Mouse (Mus musculus) embryonic stem cell, embryonic (primary cell): ENCODE measurements around the gene Coa7.

ENCODE experiments used
- CTCF ChIA-PET, 4 experiments: fragments of 300-600 bp in 2 of 4; fragments of 350-600 bp in 2 of 4; sonication (Branson Sonifier 250); formaldehyde crosslinking; loops; one replicate each; lab custom pipeline; 2022; ENCODE audit warnings: inconsistent platforms in 2 of 4; lab: Charles Lee
- POLR2A ChIA-PET, 4 experiments: fragments of 300-600 bp in 2 of 4; fragments of 350-600 bp in 2 of 4; sonication (Branson Sonifier 250); formaldehyde crosslinking; loops; one replicate each; lab custom pipeline; 2022; ENCODE audit warnings: antibody characterized with exemption in 4 of 4, inconsistent platforms in 1 of 4; lab: Charles Lee

Gene Coa7

GRCm38 (mm10) chr4:108357458-108357857 is 29.5 kb downstream of the Coa7 start:
- CTCF ChIA-PET, result no interaction called here

GRCm38 (mm10) chr4:108358498-108358897 is 30.6 kb downstream of the Coa7 start:
- CTCF ChIA-PET, result interaction anchor here in 2 of 4 experiments (0.6 to 1.2 kb wide), 2 partner anchors 8 to 48 kb away, joined by 3 read pairs; partner anchors contain the start of gene Gpx7 (in 1 of the 2)

More at GRCm38 (mm10) chr4:108357458-108357857, 29.5 kb downstream of the Coa7 start:
- POLR2A ChIA-PET, result interaction anchor here in 3 of 4 experiments (0.6 to 8.0 kb wide), 9 partner anchors 9 to 101 kb away, joined by 3 to 75 read pairs (median 6); partner anchors contain the start of gene Shisal2a (in 1 of the 3)

GRCm38 (mm10) chr4:108360136-108361055 is 32.5 kb downstream of the Coa7 start:
- CTCF ChIA-PET, result interaction anchor here in 1 of 4 experiments (1.9 kb wide), 1 partner anchor 21 kb away, joined by 7 read pairs; no protein-coding TSS in a partner anchor
- POLR2A ChIA-PET, result interaction anchor here in 3 of 4 experiments (0.7 to 8.0 kb wide), 31 partner anchors 8 to 219 kb away, joined by 3 to 75 read pairs (median 3); partner anchors contain the start of genes Gpx7 (in 2 of the 3), Shisal2a (in 2 of the 3), Tut4 (in 2 of the 3) and Coa7 (in 1 of the 3)

More at GRCm38 (mm10) chr4:108358498-108358897, 30.6 kb downstream of the Coa7 start:
- POLR2A ChIA-PET, result interaction anchor here in 3 of 4 experiments (0.7 to 8.0 kb wide), 20 partner anchors 10 to 1650 kb away, joined by 3 to 75 read pairs (median 4); partner anchors contain the start of genes Shisal2a (in 2 of the 3), Coa7 (in 1 of the 3), Orc1 (in 1 of the 3) and Prpf38a (in 1 of the 3)

- CTCF ChIA-PET, result interaction anchor here in 3 of 4 experiments (0.6 to 1.7 kb wide), 6 partner anchors 10 to 529 kb away, joined by 3 to 14 read pairs (median 4); partner anchors contain the start of gene Shisal2a (in 1 of the 3)
- POLR2A ChIA-PET, result interaction anchor here (0.5 to 8.0 kb wide), 64 partner anchors 8 to 472 kb away, joined by 3 to 75 read pairs (median 4); partner anchors contain the start of genes Shisal2a (in 3 of the 4), Tut4 (in 3 of the 4), Cc2d1b (in 2 of the 4) and Coa7 (in 2 of the 4)
Observed at GRCm38 (mm10) chr4:108362321-108363261, 34.7 kb downstream of the Coa7 start.

- ChIA-PET POLR2A (interaction anchor here (0.6 to 8.0 kb wide), 50 partner anchors 9 to 473 kb away, joined by 3 to 75 read pairs (median 6); partner anchors contain the start of genes Shisal2a (in 3 of the 4), Tut4 (in 3 of the 4), Coa7 (in 2 of the 4) and Gpx7 (in 2 of the 4)), CTCF (interaction anchor here in 3 of 4 experiments (0.6 to 1.7 kb wide), 6 partner anchors 11 to 528 kb away, joined by 3 to 14 read pairs (median 4); partner anchors contain the start of gene Shisal2a (in 1 of the 3))
Observed at GRCm38 (mm10) chr4:108363355-108364110, 35.6 kb downstream of the Coa7 start.

GRCm38 (mm10) chr4:108364111-108364476 is 36.2 kb downstream of the Coa7 start:
- POLR2A ChIA-PET, result interaction anchor here in 3 of 4 experiments (0.7 to 8.0 kb wide), 15 partner anchors 9 to 40 kb away, joined by 3 to 75 read pairs (median 14); partner anchors contain the start of genes Coa7 (in 2 of the 3) and Shisal2a (in 1 of the 3)
- CTCF ChIA-PET, result interaction anchor here in 1 of 4 experiments (0.6 kb wide), 1 partner anchor 115 kb away, joined by 3 read pairs; no protein-coding TSS in a partner anchor

- ChIA-PET POLR2A (interaction anchor here (0.5 to 3.8 kb wide), 33 partner anchors 8 to 631 kb away, joined by 3 to 29 read pairs (median 4); partner anchors contain the start of genes Shisal2a (in 2 of the 4), Cc2d1b (in 1 of the 4), Coa7 (in 1 of the 4) and Gpx7 (in 1 of the 4)), CTCF (interaction anchor here (0.6 to 1.7 kb wide), 6 partner anchors 30 to 156 kb away, joined by 3 to 5 read pairs (median 4); partner anchors contain the start of gene Gpx7 (in 1 of the 4))
Observed at GRCm38 (mm10) chr4:108369254-108369653, 41.3 kb downstream of the Coa7 start.

- ChIA-PET CTCF (no interaction called here), POLR2A (interaction anchor here in 2 of 4 experiments (0.9 to 3.8 kb wide), 9 partner anchors 9 to 191 kb away, joined by 3 to 29 read pairs (median 4); partner anchors contain the start of gene Shisal2a (in 1 of the 2))
Observed at GRCm38 (mm10) chr4:108370409-108370808, 42.5 kb downstream of the Coa7 start.

- CTCF ChIA-PET, result no interaction called here
Observed at GRCm38 (mm10) chr4:108371421-108371820, 43.5 kb downstream of the Coa7 start.

GRCm38 (mm10) chr4:108372166-108372565 is 44.2 kb downstream of the Coa7 start:
- ChIA-PET POLR2A (interaction anchor here in 2 of 4 experiments (0.8 to 2.9 kb wide), 14 partner anchors 8 to 90 kb away, joined by 3 to 14 read pairs (median 4); partner anchors contain the start of gene Shisal2a (in 2 of the 2)), CTCF (interaction anchor here in 1 of 4 experiments (1.2 kb wide), 1 partner anchor 10 kb away, joined by 3 read pairs; no protein-coding TSS in a partner anchor)

More at GRCm38 (mm10) chr4:108371421-108371820, 43.5 kb downstream of the Coa7 start:
- POLR2A ChIA-PET, result interaction anchor here in 2 of 4 experiments (0.6 to 2.9 kb wide), 15 partner anchors 8 to 36 kb away, joined by 3 to 14 read pairs (median 4); partner anchors contain the start of genes Gpx7 (in 1 of the 2) and Shisal2a (in 1 of the 2)

GRCm38 (mm10) chr4:108379476-108379875 is 51.5 kb downstream of the Coa7 start:
- CTCF ChIA-PET, result interaction anchor here in 1 of 4 experiments (0.6 kb wide), 1 partner anchor 275 kb away, joined by 5 read pairs; no protein-coding TSS in a partner anchor

GRCm38 (mm10) chr4:108380146-108380545 is 52.2 kb downstream of the Coa7 start:
- ChIA-PET POLR2A (interaction anchor here in 3 of 4 experiments (0.6 to 4.2 kb wide), 38 partner anchors 9 to 239 kb away, joined by 3 to 39 read pairs (median 6); partner anchors contain the start of genes Gpx7 (in 2 of the 3), Tut4 (in 2 of the 3), Cc2d1b (in 1 of the 3) and Coa7 (in 1 of the 3)), CTCF (interaction anchor here in 1 of 4 experiments (0.6 kb wide), 1 partner anchor 274 kb away, joined by 5 read pairs; no protein-coding TSS in a partner anchor)

More at GRCm38 (mm10) chr4:108379476-108379875, 51.5 kb downstream of the Coa7 start:
- POLR2A ChIA-PET, result interaction anchor here in 3 of 4 experiments (0.8 to 4.2 kb wide), 29 partner anchors 8 to 200 kb away, joined by 3 to 39 read pairs (median 6); partner anchors contain the start of genes Gpx7 (in 2 of the 3), Orc1 (in 1 of the 3), Prpf38a (in 1 of the 3) and Tut4 (in 1 of the 3)

GRCm38 (mm10) chr4:108383183-108383714 is 55.3 kb downstream of the Coa7 start, which contains the start of gene Shisal2a:
TSS of gene Shisal2a (minus strand) at chr4:108383349.
- CTCF ChIA-PET, result interaction anchor here in 2 of 4 experiments (0.6 to 1.2 kb wide), 4 partner anchors 10 to 20 kb away, joined by 3 to 14 read pairs (median 3); no protein-coding TSS in a partner anchor
- POLR2A ChIA-PET, result interaction anchor here in 3 of 4 experiments (0.5 to 3.5 kb wide), 29 partner anchors 9 to 196 kb away, joined by 3 to 20 read pairs (median 4); partner anchors contain the start of genes Tut4 (in 2 of the 3), Gpx7 (in 1 of the 3), Orc1 (in 1 of the 3) and Prpf38a (in 1 of the 3)

GRCm38 (mm10) chr4:108386087-108386486 is 58.1 kb downstream of the Coa7 start:
- POLR2A ChIA-PET, result interaction anchor here in 2 of 4 experiments (0.9 to 3.5 kb wide), 11 partner anchors 12 to 167 kb away, joined by 3 to 29 read pairs (median 5); partner anchors contain the start of gene Gpx7 (in 2 of the 2)
- CTCF ChIA-PET, result no interaction called here
